Mouse (Mus musculus): ENCODE measurements around the gene Mto1. TPM values are rescaled to one million over a fixed set of nuclear protein-coding genes. Genes with fewer than 3 reads are reported as not detected.
A peak's percentile ranks its signal among the peaks of the same experiment; 100 is the strongest.

Gene Mto1
- polyA plus RNA-seq (2012; rRNA removed), result 29.6 and 30.4 TPM in 2 replicates

GRCm38 (mm10) chr9:78447973-78448873 is at the start of gene Mto1, which contains the start of gene Gm17324:
Mto1 (plus strand) TSS chr9:78448208.
Gm17324 (minus strand) TSS chr9:78448786.
- H3K27ac ChIP-seq (ENCODE audit: insufficient read depth, low read length), result peak within 1 kb of the TSS; percentile 64
- TF ChIP-seq CTCF (IDR thresholded peaks at IDR 0.05; ENCODE audit: extremely low read depth, insufficient read depth, low read length) (no peak), POLR2A (IDR thresholded peaks at IDR 0.05; ENCODE audit: extremely low read depth, insufficient read depth, low read length) (peak; percentile 95)

GRCm38 (mm10) chr9:78400570-78400969 is 47.4 kb upstream of the Mto1 start:
- H3K4me1 ChIP-seq (ENCODE audit: control insufficient read depth, insufficient read depth, low read length), result no peaks in the 10 kb centered on the region
- no peak overlapping the region for H3K27ac ChIP-seq (ENCODE audit: insufficient read depth, low read length)
- no peak for TF ChIP-seq POLR2A (IDR thresholded peaks at IDR 0.05; ENCODE audit: extremely low read depth, insufficient read depth, low read length)
- TF ChIP-seq CTCF (IDR thresholded peaks at IDR 0.05; ENCODE audit: extremely low read depth, insufficient read depth, low read length), result no peak
- no peak overlapping the region for H3K4me3 ChIP-seq (ENCODE audit: insufficient read depth, low read length)

More at GRCm38 (mm10) chr9:78447973-78448873, at the start of gene Mto1, which contains the start of gene Gm17324:
- no peaks in the 10 kb centered on the region for H3K4me1 ChIP-seq (ENCODE audit: control insufficient read depth, insufficient read depth, low read length)
- H3K4me3 ChIP-seq (ENCODE audit: insufficient read depth, low read length), result peak within 1 kb of the TSS; percentile 63

DNA sequence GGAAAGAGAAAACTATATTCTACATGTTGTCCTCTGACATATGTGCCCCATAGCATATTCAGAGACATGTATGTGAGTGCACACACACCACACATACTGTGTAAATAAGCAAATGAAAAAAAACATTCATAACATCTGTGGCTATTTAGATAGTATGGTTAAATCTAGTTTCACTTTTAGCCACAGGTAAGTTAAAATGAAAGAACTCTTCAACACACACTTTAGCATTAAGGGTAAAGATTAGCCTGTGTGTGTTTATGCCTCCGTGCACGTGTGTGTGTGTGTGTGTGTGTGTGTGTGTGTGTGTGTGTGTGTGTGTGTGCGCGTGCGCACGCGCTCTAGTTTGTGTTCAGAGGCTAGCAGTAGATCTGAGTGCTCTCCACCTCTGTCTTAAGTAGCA is 46.4 kb upstream of the Mto1 start:
- no peak for TF ChIP-seq CTCF (IDR thresholded peaks at IDR 0.05; ENCODE audit: extremely low read depth, insufficient read depth, low read length)
- TF ChIP-seq POLR2A (IDR thresholded peaks at IDR 0.05; ENCODE audit: extremely low read depth, insufficient read depth, low read length), result no peak
- Histone ChIP-seq H3K4me1 (ENCODE audit: control insufficient read depth, insufficient read depth, low read length) (no peaks in the 10 kb centered on the region), H3K27ac (ENCODE audit: insufficient read depth, low read length) (no peak overlapping the region), H3K4me3 (ENCODE audit: insufficient read depth, low read length) (no peak overlapping the region)

DNA sequence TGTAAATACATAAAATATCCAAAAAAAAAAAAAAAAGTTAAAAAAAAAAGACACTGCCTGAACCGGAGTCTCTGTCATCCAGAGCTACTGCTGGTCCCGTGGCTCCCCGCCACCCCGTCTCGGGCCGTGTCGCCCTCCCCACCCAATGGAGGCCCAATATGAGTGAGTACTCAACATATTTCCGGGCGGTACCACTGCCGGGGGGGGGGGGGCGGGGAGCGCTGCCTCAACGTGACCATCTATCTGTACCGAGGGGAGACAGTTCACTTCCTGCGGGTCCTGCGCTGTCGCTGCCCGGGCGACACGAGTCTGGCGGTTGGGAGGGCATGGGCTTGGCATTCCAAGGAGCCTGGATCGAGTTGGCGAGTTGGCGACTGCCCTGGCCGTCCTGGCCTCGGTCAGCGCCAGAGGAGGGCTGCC is 20.6 kb upstream of the Mto1 start:
- TF ChIP-seq POLR2A (IDR thresholded peaks at IDR 0.05; ENCODE audit: extremely low read depth, insufficient read depth, low read length) (no peak), CTCF (IDR thresholded peaks at IDR 0.05; ENCODE audit: extremely low read depth, insufficient read depth, low read length) (no peak)
- Histone ChIP-seq H3K4me1 (ENCODE audit: control insufficient read depth, insufficient read depth, low read length) (no peaks in the 10 kb centered on the region), H3K27ac (ENCODE audit: insufficient read depth, low read length) (no peak overlapping the region), H3K4me3 (ENCODE audit: insufficient read depth, low read length) (peak overlapping the region; percentile 26)

- TF ChIP-seq CTCF (IDR thresholded peaks at IDR 0.05; ENCODE audit: extremely low read depth, insufficient read depth, low read length) (no peak), POLR2A (IDR thresholded peaks at IDR 0.05; ENCODE audit: extremely low read depth, insufficient read depth, low read length) (no peak)
- no peaks in the 10 kb centered on the region for H3K4me1 ChIP-seq (ENCODE audit: control insufficient read depth, insufficient read depth, low read length)
- H3K4me3 ChIP-seq (ENCODE audit: insufficient read depth, low read length), result no peak overlapping the region
- no peak overlapping the region for H3K27ac ChIP-seq (ENCODE audit: insufficient read depth, low read length)
Measured at GRCm38 (mm10) chr9:78428185-78428584, 19.8 kb upstream of the Mto1 start.

DNA sequence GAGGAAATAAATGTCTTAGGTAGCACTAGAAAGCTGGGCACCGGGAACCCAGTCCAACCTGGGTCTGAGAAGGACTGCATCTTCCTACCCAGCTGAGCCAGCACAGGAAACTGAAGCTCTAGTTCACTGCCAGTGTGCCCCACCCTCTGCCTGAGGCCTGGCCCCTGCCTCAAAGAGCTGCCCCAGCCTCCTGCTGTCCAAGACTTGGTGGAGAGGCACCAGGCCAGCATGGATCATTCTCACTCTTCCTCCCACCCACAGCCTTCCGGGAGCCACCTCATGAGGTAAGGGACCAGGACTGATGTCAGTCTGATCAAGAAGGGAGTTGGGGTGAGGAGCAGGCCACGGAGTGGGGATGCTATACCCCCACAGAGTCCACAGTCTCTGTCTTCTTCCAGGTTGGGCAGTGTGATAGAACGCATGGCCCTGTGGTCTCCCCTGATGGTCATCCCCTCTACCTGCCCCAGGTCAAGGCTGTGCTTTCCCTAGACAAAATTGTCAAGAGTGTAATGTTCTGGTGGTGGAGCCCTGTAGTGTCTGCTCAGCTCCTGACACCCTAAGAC is 19.1 kb upstream of the Mto1 start:
- Histone ChIP-seq H3K27ac (ENCODE audit: insufficient read depth, low read length) (no peak overlapping the region), H3K4me1 (ENCODE audit: control insufficient read depth, insufficient read depth, low read length) (no peaks in the 10 kb centered on the region), H3K4me3 (ENCODE audit: insufficient read depth, low read length) (no peak overlapping the region)
- TF ChIP-seq CTCF (IDR thresholded peaks at IDR 0.05; ENCODE audit: extremely low read depth, insufficient read depth, low read length) (no peak), POLR2A (IDR thresholded peaks at IDR 0.05; ENCODE audit: extremely low read depth, insufficient read depth, low read length) (no peak)

GRCm38 (mm10) chr9:78429551-78429950 is 18.5 kb upstream of the Mto1 start:
- Histone ChIP-seq H3K27ac (ENCODE audit: insufficient read depth, low read length) (no peak overlapping the region), H3K4me3 (ENCODE audit: insufficient read depth, low read length) (no peak overlapping the region), H3K4me1 (ENCODE audit: control insufficient read depth, insufficient read depth, low read length) (no peaks in the 10 kb centered on the region)
- TF ChIP-seq POLR2A (IDR thresholded peaks at IDR 0.05; ENCODE audit: extremely low read depth, insufficient read depth, low read length) (no peak), CTCF (IDR thresholded peaks at IDR 0.05; ENCODE audit: extremely low read depth, insufficient read depth, low read length) (no peak)

DNA sequence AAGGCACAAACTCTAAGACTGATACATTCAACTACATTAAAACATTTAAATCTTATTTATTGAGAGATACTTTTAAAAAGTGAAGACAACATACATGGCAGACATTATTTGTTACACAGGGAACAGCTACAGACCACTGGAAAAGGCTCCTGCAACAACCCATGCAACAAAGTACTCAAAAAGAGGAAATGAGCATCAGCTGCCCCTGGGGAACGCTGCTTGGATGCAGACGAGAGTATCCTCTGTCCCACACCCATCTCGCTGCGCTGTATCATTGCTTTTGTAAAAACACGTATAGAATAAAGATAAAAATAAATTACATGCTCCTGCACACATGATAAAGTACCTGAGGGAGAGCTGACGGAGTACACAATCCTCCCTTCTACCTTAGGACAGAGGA is 17.5 kb upstream of the Mto1 start:
- Histone ChIP-seq H3K4me1 (ENCODE audit: control insufficient read depth, insufficient read depth, low read length) (no peaks in the 10 kb centered on the region), H3K4me3 (ENCODE audit: insufficient read depth, low read length) (no peak overlapping the region), H3K27ac (ENCODE audit: insufficient read depth, low read length) (no peak overlapping the region)
- TF ChIP-seq POLR2A (IDR thresholded peaks at IDR 0.05; ENCODE audit: extremely low read depth, insufficient read depth, low read length) (no peak), CTCF (IDR thresholded peaks at IDR 0.05; ENCODE audit: extremely low read depth, insufficient read depth, low read length) (no peak)

DNA sequence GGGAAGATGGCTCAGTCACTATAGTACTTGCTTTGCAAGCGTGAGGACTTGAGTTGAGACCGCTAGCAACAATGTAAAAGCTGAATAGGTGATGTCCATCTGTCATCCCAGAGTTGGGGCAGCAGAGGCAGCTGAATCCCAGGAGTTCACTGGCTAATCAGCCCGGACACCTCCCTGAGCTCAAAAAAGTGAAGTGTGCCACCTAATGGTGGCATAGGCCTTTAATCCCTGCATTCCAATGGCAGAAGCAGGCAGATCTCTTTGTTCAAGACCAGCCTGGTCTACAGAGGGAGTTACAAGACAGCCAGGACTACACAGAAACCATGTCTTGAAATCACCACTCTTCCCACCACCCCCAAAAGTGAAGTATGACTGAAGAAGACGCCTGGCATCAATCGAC is 15.5 kb upstream of the Mto1 start:
- Histone ChIP-seq H3K27ac (ENCODE audit: insufficient read depth, low read length) (no peak overlapping the region), H3K4me1 (ENCODE audit: control insufficient read depth, insufficient read depth, low read length) (no peaks in the 10 kb centered on the region), H3K4me3 (ENCODE audit: insufficient read depth, low read length) (no peak overlapping the region)
- TF ChIP-seq CTCF (IDR thresholded peaks at IDR 0.05; ENCODE audit: extremely low read depth, insufficient read depth, low read length) (no peak), POLR2A (IDR thresholded peaks at IDR 0.05; ENCODE audit: extremely low read depth, insufficient read depth, low read length) (no peak)

Measured in cortical plate, adult 2 months (tissue).